Mouse (Mus musculus): ENCODE measurements around the gene Skiv2l.

- TF ChIP-seq EP300 (IDR thresholded peaks at IDR 0.05; ENCODE audit: low read depth) (no peak), CTCF (IDR thresholded peaks at IDR 0.05; ENCODE audit: low read depth) (no peak)
Observed at GRCm38 (mm10) chr17:34854761-34855160, 4.8 kb upstream of the Skiv2l start.

Data from heart, postnatal 0 days (tissue).